Mouse (Mus musculus) midbrain, postnatal 0 days (tissue): ENCODE data around the gene Fuca1. TPM values are rescaled to one million over a fixed set of nuclear protein-coding genes. Genes with fewer than 3 reads are reported as not detected.

Experiments
- ATAC-seq: fragments of 200-750 bp; cut with Nextera tagmentation; 2 replicates; pipeline ENCODE4 v1.8.0; 2017; ENCODE audit warnings: moderate number of reproducible peaks, mild to moderate bottlenecking, moderate TSS enrichment, moderate library complexity; ENCODE audit not compliant: low FRiP score
- DNase-seq: peaks from one replicate; pipeline ENCODE4 v3.0.0-alpha.2; 2015; ENCODE audit warnings: low spot score
- H3K27ac ChIP-seq: fragments of 300-500 bp; sonication (generic); 2 replicates; pipeline ENCODE4 v1.5.1; 2014; ENCODE audit warnings: low read depth, mild to moderate bottlenecking, low read length, mixed read lengths
- H3K27me3 ChIP-seq: fragments of 300-500 bp; sonication (generic); 2 replicates; pipeline ENCODE4 v1.6.1; 2014; ENCODE audit warnings: low read length, control low read depth, mixed read lengths; ENCODE audit not compliant: insufficient read depth
- H3K36me3 ChIP-seq: fragments of 300-500 bp; sonication (generic); 2 replicates; pipeline ENCODE4 v1.6.1; 2014; ENCODE audit warnings: low read length, control low read depth, mixed read lengths; ENCODE audit not compliant: insufficient read depth
- H3K4me1 ChIP-seq: fragments of 300-500 bp; sonication (generic); 2 replicates; pipeline ENCODE4 v1.6.1; 2014; ENCODE audit warnings: mild to moderate bottlenecking, control low read depth, antibody characterized with exemption, low read length, mixed read lengths; ENCODE audit not compliant: insufficient read depth
- H3K4me2 ChIP-seq: fragments of 300-500 bp; sonication (generic); 2 replicates; pipeline ENCODE4 v1.6.1; 2014; ENCODE audit warnings: low read depth, mild to moderate bottlenecking, low read length, mixed read lengths; ENCODE audit not compliant: poor library complexity, severe bottlenecking
- H3K4me3 ChIP-seq: fragments of 300-500 bp; sonication (generic); 2 replicates; pipeline ENCODE4 v1.5.1; 2014; ENCODE audit warnings: low read depth, mild to moderate bottlenecking, low read length, moderate library complexity
- H3K9ac ChIP-seq: fragments of 300-500 bp; sonication (generic); replicated peaks from 2 replicates; pipeline ENCODE4 v1.6.1; 2014; ENCODE audit warnings: mild to moderate bottlenecking, low read length, moderate library complexity, mixed read lengths; ENCODE audit not compliant: poor library complexity, severe bottlenecking
- H3K9me3 ChIP-seq: fragments of 300-500 bp; sonication (generic); 2 replicates; pipeline ENCODE4 v1.6.1; 2016; ENCODE audit warnings: low read length, control low read depth
- CTCF ChIP-seq: IDR thresholded peaks from 2 replicates; pipeline ENCODE4 v1.5.1; 2016; ENCODE audit warnings: antibody characterized with exemption, mild to moderate bottlenecking
- WGBS: fragments of 180-500 bp; shearing (Covaris S2); extraction: QIAGEN DNeasy Blood & Tissue Kit; methylation state at CpG from one replicate; pipeline ENCODE4 v1.1.7; 2014; 5-methylcytosine and 5-hydroxymethylcytosine counted together
- polyA plus RNA-seq: library from polyadenylated mRNA; unstranded; fragments of >200 nt; fragmentation: Nextera tagmentation; extraction: Ambion mirVana; gene quantifications from 2 replicates; pipeline ENCODE4 v1.2.1, GENCODE M21; 2015
- total RNA-seq: library from RNA; depleted of rRNA; stranded (reverse); fragments of >200 nt; gene quantifications from 2 replicates; pipeline ENCODE4 v1.2.3, GENCODE M21; 2014

Fuca1 gene
- total and polyA plus RNA-seq, 2 experiments from 2014 or later, result 37.8 to 92.7 TPM

- H3K27me3 ChIP-seq, result no peaks in the 10 kb centered on the region
- WGBS, result 65% methylated on average over 6 of the region's 6 CpGs
- H3K9ac ChIP-seq, result no peak overlapping the region
- H3K9me3 ChIP-seq, result no peaks in the 10 kb centered on the region
- no peak for TF ChIP-seq CTCF
- no peak for DNase-seq
- no peak overlapping the region for H3K4me3 ChIP-seq
- no peak for ATAC-seq
- no peak overlapping the region for H3K27ac ChIP-seq
- H3K36me3 ChIP-seq, result no peaks in the 10 kb centered on the region
- no peaks in the 10 kb centered on the region for H3K4me1 ChIP-seq
- H3K4me2 ChIP-seq, result no peak overlapping the region
These were observed 36.0 kb upstream of the Fuca1 start for GRCm38 (mm10) chr4:135884531-135884930.

GRCm38 (mm10) chr4:135885676-135886075, 34.9 kb upstream of the Fuca1 start:
- no peaks in the 10 kb centered on the region for H3K27me3 ChIP-seq
- H3K4me3 ChIP-seq, result no peak overlapping the region
- no peaks in the 10 kb centered on the region for H3K9me3 ChIP-seq
- H3K27ac ChIP-seq, result no peak overlapping the region
- DNase-seq (no peak), ATAC-seq (no peak)
- no peaks in the 10 kb centered on the region for H3K4me1 ChIP-seq
- H3K9ac ChIP-seq, result 0 out of 2 replicates have a peak overlapping the region, but pooled peaks have one; percentile 8
- TF ChIP-seq CTCF, result no peak
- 92% methylated on average over 12 of the region's 12 CpGs for WGBS
- no peaks in the 10 kb centered on the region for H3K36me3 ChIP-seq
- no peak overlapping the region for H3K4me2 ChIP-seq

- Histone ChIP-seq H3K9me3 (no peaks in the 10 kb centered on the region), H3K4me3 (no peak overlapping the region), H3K36me3 (no peaks in the 10 kb centered on the region), H3K27ac (no peak overlapping the region), H3K27me3 (no peaks in the 10 kb centered on the region), H3K4me1 (no peaks in the 10 kb centered on the region), H3K9ac (0 out of 2 replicates have a peak overlapping the region, but pooled peaks have one; percentile 8), H3K4me2 (no peak overlapping the region)
- WGBS, result 92% methylated on average over 4 of the region's 4 CpGs
- no peak for TF ChIP-seq CTCF
- DNase-seq (no peak), ATAC-seq (no peak)
These were observed 34.4 kb upstream of the Fuca1 start for GRCm38 (mm10) chr4:135886184-135886583.

GRCm38 (mm10) chr4:135888448-135889057, 32.0 kb upstream of the Fuca1 start:
- H3K4me2 ChIP-seq, result no peak overlapping the region
- H3K9me3 ChIP-seq, result no peaks in the 10 kb centered on the region
- H3K4me3 ChIP-seq, result no peak overlapping the region
- no peaks in the 10 kb centered on the region for H3K4me1 ChIP-seq
- no peak for DNase-seq
- no peak overlapping the region for H3K27ac ChIP-seq
- no peak overlapping the region for H3K9ac ChIP-seq
- TF ChIP-seq CTCF, result no peak
- no peak for ATAC-seq
- 92% methylated on average over 24 of the region's 24 CpGs for WGBS
- no peaks in the 10 kb centered on the region for H3K36me3 ChIP-seq
- no peaks in the 10 kb centered on the region for H3K27me3 ChIP-seq

GRCm38 (mm10) chr4:135889146-135889883, 31.2 kb upstream of the Fuca1 start:
- H3K9me3 ChIP-seq, result no peaks in the 10 kb centered on the region
- no peaks in the 10 kb centered on the region for H3K27me3 ChIP-seq
- no peaks in the 10 kb centered on the region for H3K36me3 ChIP-seq
- no peak overlapping the region for H3K27ac ChIP-seq
- no peak overlapping the region for H3K4me3 ChIP-seq
- 76% methylated on average over 7 of the region's 7 CpGs for WGBS
- TF ChIP-seq CTCF, result no peak
- DNase-seq (no peak), ATAC-seq (no peak)
- no peaks in the 10 kb centered on the region for H3K4me1 ChIP-seq
- H3K4me2 ChIP-seq, result no peak overlapping the region
- no peak overlapping the region for H3K9ac ChIP-seq

- Histone ChIP-seq H3K27me3 (no peaks in the 10 kb centered on the region), H3K36me3 (no peaks in the 10 kb centered on the region), H3K4me3 (no peak overlapping the region), H3K4me1 (no peaks in the 10 kb centered on the region), H3K9me3 (no peaks in the 10 kb centered on the region), H3K4me2 (no peak overlapping the region), H3K9ac (no peak overlapping the region), H3K27ac (no peak overlapping the region)
- 11% methylated on average over 4 of the region's 4 CpGs for WGBS
- TF ChIP-seq CTCF, result peak; percentile 79
- ATAC-seq (no peak), DNase-seq (peak; percentile 78)
These were observed 30.7 kb upstream of the Fuca1 start for GRCm38 (mm10) chr4:135889884-135890283.
